Mouse (Mus musculus) bone marrow, adult 2 months (tissue): ENCODE results near the gene Fam184b.

Experiments
- CTCF ChIP-seq: fragments of 200-500 bp; IDR thresholded peaks from 2 replicates; pipeline ENCODE4 v1.5.1; 2011; ENCODE audit warnings: low read length, control low read depth; ENCODE audit not compliant: control insufficient read depth, insufficient read depth
- POLR2A ChIP-seq: fragments of 200-500 bp; IDR thresholded peaks from 2 replicates; pipeline ENCODE4 v1.6.1; 2011; ENCODE audit warnings: low read depth, mild to moderate bottlenecking, control low read depth, low read length, borderline replicate concordance; ENCODE audit not compliant: control insufficient read depth

DNA sequence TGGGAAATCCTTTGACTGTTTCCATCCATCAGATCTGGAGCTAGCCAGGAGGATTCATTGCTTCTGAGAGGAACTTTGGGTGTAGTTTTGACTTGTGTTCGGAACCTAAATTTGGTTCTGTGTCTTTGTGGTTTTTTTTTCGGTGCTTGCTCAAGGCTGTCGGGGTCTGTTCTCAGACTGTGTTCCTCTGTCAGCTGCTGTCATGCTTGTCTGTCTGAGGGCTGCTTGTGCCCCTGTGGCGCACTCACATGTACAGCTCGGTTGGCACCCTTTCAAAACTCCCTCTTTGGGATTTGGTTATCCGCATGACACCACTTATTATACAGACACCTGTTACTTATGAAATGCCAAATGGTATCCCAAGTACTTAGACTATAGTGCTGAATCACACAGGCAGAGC, 117.8 kb downstream of the Fam184b start:
- no peak for TF ChIP-seq POLR2A
- no peak for TF ChIP-seq CTCF
